Mouse (Mus musculus) liver, adult 2 months (tissue): Measurements from ENCODE around the gene Eif3l.

Source experiments
- CTCF ChIP-seq: fragments of 200-500 bp; IDR thresholded peaks from 2 replicates; pipeline ENCODE4 v1.5.1; 2011; ENCODE audit warnings: low read depth, low read length, control low read depth
- POLR2A ChIP-seq: fragments of 200-500 bp; IDR thresholded peaks from 2 replicates; pipeline ENCODE4 v1.6.1; 2011; ENCODE audit warnings: low read length, control low read depth; ENCODE audit not compliant: insufficient read depth; ENCODE audit errors: extremely low read depth

- TF ChIP-seq CTCF, result peak; percentile 47
- TF ChIP-seq POLR2A, result no peak
These were observed 51.4 kb downstream of the Eif3l start for GRCm38 (mm10) chr15:79126217-79126932.
